Mouse (Mus musculus) megakaryocyte, adult 5-6 weeks (primary cell): ENCODE measurements at regions not wholly inside any gene's neighbourhood (a gene's known extent, or its start where the extent isn't known, plus 50 kb on each side); places are given as distances from the start of the nearest gene placed in this dataset.

ENCODE experiments used
- ATAC-seq: 2 replicates; pipeline ENCODE4 v1.8.0; 2016; ENCODE audit warnings: mild to moderate bottlenecking, inconsistent platforms; ENCODE audit not compliant: poor library complexity, severe bottlenecking

DNA sequence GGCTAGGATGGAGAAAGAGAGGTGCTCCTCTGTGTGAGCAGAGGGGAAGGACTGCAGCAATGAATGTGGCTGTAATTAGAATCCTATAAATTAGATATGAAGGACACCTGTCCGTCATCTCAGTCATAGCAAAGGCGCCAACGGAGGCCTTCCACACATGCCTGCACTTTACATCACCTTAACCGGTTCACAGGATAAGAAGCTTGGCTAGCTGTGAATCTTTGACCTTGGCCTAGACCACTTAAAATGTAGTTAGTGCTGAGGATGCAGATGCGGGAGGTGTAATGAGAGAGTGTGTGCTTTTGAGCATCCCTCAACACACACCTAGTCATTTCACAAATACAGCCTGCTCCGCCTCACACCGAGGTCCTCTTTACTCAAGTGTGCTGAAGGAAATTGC lies 228.6 kb downstream of the Irs2 start:
- ATAC-seq: no peak

DNA sequence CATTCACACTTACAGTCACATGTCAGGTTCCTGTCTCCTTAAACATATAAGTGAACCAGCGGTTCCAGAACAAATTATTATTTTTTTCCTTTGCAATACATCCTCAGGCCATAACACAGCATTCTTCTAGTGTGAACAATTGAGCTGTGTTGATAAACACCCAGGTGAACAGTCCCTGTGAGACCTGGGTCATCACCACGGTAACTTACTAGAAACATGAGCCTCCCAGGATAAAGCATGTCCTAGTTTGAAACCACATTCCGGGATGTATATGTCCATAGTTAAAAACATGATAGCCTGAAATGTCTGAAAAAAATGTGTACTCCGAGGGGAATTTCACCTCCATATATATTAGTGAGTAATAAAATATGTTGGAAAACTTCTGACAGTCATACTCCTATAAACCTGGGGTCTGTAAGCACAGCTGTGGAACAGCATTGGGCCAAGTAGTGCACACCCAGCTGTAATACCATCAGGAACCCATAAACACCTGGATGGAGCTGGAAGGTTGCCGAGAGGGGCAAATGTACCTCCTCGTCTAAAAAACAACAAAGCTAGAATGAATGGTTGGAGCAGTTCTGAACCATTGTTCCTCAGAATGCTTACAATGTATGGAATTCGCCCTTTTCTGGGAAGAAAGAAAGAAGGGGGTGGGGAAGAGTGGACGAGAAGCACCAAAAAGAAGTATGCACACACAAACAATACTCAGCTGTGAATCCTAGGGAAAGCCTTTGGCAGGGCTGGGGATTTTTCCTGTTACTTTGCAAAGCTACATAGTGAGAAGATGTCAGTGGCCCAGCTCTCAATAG lies 232.9 kb downstream of the Irs2 start:
- ATAC-seq: no peak

DNA sequence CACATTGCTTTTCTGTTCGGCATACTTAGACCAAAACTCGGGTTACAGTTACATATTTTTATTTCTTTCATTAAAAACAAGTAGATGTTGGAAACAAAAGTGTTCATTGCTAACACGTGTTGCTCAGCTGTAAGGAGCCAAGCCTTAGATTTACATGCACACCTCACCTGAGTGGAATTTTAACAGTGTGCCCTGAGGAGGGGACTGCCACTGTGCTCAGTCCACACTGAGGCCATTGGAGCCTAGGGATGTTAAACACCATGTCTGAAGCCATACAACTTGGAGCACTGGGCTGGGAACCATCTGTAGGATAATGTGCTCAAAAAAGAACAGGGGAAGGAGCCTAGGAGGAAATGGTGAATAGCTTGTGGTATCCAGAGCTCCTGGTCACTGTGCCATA lies 233.5 kb downstream of the Irs2 start:
- ATAC-seq: no peak

DNA sequence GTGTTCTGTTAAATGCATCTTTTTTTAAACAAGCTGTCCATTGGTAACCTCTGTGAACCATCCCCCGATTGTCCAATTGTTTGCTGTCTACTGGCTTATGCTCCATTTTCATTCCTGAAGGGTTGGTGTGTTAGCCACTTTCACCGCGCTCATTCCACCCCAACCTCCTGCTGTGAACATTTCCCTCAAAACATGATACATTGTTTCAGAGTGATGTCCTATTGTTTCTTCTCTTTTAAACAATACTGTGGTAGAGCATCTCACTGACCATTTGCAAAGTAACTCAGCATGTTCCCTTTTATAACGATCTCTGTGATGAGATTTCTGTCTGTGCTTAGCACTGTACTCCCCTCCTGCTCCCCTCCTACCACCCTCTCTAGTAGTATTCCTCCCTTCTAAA lies 240.1 kb downstream of the Irs2 start:
- no peak for ATAC-seq

DNA sequence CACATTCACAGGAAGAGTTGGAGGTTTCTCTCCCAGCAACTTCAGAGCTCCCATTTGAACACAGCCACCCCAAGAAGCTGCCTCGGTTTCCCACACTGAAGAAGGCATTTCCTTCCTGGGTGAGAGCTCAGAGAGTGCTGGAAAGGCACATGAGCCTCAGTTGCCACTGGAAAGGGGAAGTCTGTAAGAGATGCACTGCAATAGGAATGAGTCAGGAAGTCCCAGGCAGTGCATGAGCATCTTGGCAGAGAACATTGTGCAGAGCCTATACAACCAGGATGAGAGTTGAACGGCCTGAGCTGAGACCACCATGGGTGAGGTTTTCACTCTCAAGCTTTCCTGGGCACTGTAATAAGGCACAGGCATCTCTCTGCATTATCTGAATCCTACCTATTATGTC lies 244.4 kb downstream of the Irs2 start:
- ATAC-seq: peak; percentile 56

DNA sequence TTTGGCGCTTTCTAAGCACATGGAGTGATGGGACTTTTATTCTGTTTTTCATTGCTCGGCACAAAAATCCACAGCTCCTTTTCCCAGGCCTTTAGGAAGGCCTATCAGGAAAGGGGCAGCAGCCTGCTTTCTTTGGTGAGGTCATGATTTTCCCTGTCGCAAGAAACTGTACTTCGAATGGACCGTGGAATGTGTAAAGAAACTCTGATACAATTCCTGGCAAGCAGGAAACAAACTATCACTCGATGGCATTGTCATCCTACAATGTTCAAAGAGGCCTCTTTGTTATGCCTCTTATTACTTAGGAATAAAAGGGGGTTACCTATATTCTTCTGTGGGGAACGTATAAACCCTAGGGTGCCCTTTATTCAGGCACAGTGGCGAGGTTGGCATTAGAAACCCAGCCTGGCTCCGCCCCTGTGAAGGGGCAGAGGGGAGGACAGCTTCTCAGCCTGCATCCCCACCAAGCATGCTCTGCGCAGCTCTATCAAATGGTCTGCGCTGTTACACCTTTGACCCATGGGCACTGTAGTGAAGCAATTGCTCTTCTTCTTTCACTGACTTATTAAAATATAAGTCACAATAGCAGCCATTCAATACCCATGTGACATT lies 246.5 kb downstream of the Irs2 start:
- no peak for ATAC-seq

DNA sequence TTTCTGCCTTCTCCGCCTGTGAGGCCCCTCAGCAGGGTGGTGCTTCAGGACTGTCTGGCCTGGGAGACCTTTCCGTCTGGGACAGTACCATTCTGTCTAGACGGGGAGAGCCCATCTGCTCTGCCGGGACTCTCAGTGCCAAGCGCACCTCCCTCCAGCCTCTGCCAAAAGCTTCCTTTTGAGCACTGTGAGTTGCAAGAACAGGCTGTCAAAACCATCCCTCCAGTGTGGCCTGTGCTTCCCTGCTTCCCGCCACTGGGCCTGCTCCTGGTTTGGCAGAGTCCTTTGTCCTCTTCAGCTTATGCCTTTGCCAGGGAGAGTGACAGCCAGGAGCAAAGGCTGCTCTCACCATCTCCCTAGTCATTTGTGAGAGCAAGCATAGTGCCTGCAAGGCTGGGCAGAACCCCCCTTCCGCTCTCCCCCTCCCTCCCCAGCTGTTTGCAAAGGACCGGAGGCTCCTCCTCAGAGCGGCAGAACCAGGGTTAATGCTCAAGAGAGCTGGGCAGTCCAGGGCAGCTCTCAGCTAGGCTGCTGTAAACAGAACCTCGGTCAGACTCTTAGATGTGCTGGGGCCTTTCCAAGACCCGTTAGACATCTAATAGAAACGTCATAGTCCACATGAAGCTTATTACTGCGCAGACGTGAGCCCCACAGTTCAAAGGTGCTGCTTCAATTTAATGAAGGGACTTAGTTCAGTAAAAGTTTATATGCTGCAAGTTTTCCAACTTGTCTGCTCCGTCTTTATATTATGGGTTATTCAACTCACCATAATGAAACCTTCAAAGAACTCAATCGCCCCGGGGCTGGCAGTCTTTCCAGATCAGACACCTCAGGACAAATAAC lies 247.2 kb downstream of the Irs2 start:
- no peak for ATAC-seq

DNA sequence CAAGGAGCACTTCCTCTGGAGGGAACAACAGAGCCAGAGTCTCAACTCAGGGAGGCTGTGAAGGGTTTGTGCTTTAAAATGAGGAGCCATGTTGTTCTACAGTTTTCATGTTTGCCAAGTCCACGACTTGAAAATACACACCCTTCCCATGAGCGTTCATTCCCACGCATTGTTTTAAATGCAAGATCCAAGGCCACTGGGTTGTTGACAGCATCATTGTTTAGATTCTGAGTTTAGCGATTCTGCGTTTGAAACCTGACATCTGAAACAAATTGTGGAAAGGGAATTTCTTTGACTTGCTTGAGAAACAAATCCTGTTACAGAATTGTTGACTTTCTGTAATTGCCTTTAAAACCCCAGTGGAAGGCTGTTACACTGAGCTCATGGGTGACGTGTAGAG lies 248.0 kb downstream of the Irs2 start:
- ATAC-seq: no peak

DNA sequence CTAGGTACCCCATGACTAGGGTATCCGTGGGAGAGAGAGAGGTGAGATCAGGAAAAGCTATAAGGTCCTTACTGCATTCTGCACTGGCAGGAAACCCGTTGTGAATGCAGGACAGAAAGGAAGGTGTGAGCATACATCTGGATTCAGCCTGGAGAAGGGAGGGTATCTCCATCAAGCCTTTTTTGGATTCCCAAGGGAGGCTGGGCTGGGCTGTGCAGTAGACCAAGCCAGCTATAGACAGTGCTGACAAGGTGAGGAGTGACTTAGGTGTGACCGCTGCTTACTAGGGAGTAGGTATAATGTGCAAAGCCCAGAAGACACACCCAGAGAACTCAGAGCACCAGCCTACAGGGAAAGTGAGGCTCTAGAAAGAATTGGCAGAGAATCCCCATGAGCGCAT lies 250.1 kb downstream of the Irs2 start:
- ATAC-seq: no peak

DNA sequence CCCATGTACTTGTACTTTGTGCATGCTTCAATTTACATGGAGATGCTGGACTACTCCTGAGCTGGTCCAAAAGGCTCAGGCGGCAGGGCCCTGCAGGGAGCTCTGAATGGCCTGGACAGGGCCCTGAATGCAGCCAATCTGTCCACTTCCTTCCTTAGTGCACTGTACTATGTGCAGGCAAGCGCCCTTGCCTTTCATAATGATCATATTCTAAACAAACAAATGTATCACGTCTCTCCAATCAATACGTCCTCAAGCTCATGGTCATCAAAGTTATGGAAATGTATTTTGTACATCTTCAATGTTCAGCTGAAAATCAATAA lies 253.3 kb downstream of the Irs2 start:
- ATAC-seq: no peak

DNA sequence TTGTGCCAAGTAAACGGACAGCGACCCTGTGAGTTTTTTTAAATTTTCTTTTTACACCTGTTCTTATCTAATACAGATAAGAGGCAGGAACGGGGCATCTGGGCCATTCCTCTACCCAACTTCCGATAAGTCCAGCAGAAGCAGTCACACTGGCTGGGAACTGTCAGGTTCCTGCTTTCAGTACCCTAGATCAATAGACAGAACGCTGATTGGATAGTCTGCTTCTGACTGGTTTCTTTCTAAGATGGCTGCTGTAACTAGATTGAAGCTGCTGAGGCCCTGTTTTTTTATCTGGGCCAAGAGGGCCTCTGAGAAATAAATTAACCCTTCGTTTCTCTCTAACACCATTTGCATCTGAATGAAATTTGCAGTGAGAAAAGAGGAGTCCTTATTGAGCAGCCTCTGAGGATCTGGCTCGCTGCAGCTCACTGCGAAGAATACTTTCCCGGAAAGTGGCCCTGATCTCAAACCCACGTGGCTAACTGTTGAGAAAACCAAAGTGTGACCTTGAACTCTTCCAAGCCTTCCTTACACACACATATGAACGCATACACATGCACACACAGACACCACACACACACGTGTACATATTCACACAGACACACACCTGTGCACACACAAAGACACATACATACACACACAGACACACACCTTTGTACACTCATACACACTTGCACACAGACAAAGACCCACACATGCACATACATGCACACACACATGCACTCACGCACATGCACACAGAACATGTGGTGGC lies 253.8 kb downstream of the Irs2 start:
- ATAC-seq: no peak

DNA sequence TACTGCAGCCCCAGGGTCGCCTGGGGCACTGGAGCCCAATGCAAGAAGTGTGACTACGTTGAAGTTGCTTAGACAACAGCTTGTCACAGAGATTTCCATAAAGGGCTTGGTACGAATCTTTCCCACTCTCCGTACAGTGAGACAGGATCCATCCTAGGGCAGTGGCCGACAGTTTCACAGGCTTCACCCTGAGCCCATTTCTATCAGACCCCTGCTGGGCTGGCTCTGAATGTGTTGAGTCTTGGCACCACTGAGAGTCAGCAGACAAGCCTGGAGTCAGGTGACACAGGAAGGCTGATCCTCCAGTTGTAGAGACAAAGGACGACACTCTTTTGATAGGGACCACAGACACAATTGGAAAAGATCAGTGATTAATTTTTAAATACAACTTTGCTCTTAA lies 255.2 kb downstream of the Irs2 start:
- no peak for ATAC-seq

DNA sequence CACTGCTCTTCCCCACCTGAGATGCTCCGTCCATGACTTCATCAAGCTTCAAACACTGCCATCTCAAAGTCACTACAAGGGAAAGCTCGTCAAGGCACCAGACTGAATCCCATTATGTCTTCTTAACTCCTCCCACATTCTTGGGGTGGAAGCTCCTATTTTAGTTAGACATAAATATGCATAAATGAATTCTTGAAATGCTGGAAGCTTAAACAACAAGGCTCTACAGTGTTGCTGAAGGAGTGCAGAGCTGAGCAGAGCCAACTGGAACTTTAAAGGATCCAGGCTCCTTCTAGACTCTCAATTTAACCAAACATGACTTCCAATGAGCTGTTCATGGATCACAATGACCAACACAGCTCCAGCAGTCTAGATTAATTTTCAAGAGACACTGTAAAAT lies 261.1 kb downstream of the Irs2 start:
- ATAC-seq: no peak

DNA sequence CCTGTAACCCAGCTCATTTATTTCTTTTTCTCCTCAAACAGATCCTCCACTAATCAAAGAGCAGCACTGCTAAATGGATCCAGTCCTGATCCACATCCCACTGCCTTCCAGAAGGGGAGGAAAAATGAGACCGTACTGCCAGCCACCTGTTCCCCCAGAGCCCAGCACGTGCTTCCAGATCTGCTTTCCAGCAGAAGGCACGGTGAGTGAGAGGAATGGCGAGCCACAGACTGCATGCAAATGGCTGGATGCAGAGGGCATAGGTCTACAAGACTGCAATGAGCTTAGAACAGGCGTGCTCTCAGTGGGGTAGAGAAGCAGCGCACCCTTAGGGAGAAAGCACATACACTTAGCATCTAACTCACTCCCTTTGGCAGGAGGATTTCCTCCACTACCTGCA lies 265.0 kb downstream of the Irs2 start:
- no peak for ATAC-seq

DNA sequence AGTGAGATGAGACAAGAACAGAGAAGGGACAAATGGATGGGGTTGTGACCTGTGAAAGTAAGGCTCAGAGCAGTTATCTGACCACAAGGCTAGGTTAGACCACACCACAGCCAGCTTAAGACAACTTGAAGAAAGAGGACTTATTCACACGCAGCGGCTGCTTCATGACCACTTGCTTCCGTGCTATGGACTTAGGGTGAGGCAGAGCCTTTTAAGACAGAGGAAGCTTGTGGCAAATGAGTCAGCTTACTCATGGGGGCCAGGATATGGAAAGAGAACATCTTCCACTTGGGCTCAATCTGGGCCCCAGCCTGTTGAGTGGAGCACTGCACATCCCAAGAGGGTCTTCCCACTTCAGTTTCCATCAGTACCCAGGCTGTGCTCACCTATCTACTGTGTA lies 267.4 kb downstream of the Irs2 start:
- ATAC-seq: no peak

DNA sequence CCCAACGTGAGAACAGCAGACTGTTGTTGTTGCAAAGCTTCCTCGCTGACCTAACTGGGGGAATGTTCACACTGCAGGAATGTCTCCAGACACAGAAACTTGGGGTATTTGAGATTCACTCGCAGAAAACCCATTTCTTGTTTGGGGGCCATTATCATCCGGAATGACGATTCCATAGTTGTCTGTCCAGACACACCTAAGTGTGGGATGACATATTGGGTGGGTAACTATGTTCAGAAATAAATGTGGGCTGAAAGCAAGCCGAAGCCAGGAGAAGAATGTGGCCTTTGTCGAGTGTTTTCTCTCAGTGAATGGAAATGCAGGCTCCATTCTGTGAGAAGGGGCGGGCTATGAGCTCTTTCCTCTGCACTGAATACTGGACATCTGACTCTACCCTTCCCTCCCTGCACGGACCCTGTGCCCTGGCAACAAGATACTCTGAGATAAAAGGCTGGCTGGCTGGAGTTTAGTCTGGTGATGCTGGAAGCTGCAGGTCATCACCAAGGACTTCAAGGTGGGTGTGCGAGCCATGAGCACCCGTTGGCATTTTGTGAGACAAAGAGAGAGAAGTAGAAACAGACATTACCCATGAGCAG lies 269.7 kb downstream of the Irs2 start:
- ATAC-seq: no peak

DNA sequence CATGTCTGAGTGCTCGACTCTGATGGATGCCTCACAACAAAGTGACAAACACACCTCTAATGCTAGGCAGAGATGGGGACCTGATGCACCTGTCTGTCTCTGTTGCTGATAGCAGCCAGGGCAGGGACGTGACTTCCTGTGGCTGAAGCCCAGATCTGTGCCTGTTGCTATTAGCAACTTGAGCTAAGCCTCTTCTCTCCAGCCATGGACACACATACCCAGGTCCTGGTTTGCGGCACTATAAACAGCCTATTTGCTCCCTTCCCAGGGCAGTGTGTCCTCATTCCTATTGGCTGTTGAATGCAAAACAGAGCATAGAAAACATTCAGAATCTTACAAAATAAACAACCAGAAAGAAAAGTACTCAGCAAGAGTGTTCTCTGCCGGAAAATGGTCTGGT lies 273.5 kb downstream of the Irs2 start:
- no peak for ATAC-seq

DNA sequence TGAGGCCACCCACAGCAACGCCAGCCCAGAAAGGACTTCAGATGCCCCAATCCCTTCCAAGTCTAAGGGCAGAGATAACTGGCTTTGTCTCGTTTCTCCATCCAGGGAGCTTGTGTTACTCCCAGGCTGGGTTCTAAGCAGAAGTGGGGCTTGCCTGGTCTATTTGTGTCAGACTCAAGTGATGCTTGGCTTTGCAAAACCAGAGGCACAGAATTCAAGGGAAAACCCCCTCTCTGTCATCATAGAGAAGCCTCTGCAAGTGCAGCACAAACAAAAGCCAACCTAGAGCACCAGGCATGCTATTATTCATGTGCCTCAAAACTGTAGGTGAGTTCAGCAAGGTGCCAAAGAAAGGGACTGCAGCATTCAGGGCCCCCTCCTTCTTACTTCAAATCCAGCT lies 284.9 kb downstream of the Irs2 start:
- ATAC-seq: no peak

DNA sequence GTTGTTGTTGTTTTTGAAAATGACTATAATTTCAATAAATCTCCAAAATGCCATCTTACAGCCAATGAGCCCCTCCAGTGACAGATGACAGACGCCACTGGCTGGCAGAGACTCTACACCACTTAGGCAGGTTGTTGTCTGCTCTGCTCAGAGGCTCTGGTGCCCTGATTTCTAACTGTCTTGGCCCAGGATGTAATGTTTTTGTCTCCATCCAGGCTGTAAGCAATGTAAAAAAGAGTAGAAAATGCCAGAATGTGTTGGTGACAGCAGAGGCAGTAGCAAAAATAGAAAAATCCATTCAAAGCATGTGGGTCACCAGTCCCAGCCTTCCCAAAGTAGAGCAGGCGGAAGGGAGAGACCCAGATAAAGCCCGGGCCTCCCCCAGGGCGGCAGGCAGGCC lies 285.5 kb downstream of the Irs2 start:
- ATAC-seq: no peak

DNA sequence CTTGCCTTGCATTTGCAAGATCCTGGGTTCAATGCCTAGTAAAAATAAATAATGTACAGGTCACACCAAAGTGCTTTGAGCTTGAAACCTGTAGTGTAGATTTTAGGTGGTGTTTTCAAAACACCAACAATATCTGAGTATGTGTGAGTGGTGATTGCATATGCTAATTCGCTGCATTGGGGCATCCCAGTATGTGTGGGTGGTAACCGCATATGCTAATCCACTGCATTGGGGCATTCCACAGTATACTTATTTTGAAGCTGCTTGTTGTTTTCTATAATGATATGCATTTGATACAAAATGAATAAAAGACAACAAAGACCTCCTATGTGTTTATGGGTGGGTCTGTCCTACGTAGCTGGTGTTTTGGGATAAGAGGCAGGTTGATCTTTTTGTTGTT lies 285.9 kb downstream of the Irs2 start:
- no peak for ATAC-seq
